Mouse (Mus musculus) thymus, adult 2 months (tissue): ENCODE data around the gene Cobll1.

ENCODE experiments used
- CTCF ChIP-seq: fragments of 200-500 bp; IDR thresholded peaks from 2 replicates; pipeline ENCODE4 v1.5.1; 2012; ENCODE audit warnings: mild to moderate bottlenecking, control low read depth, low read length, moderate library complexity, borderline replicate concordance; ENCODE audit not compliant: control insufficient read depth, poor library complexity, insufficient read depth; ENCODE audit errors: extremely low read depth
- POLR2A ChIP-seq: fragments of 200-500 bp; IDR thresholded peaks from 2 replicates; pipeline ENCODE4 v1.6.1; 2012; ENCODE audit warnings: mild to moderate bottlenecking, low read length, control low read depth, moderate library complexity; ENCODE audit not compliant: control insufficient read depth, poor library complexity, insufficient read depth; ENCODE audit errors: extremely low read depth

GRCm38 (mm10) chr2:65221646-65222045 lies 17.6 kb downstream of the Cobll1 start:
- TF ChIP-seq POLR2A (no peak), CTCF (no peak)
